Mouse (Mus musculus) megakaryocyte, adult 5-6 weeks (primary cell): ENCODE data around the gene Iqca. TPM values are rescaled to one million over a fixed set of nuclear protein-coding genes. Genes with fewer than 3 reads are reported as not detected.

ENCODE experiments used
- total RNA-seq, 2 experiments: library from RNA; stranded (forward) in 1 of 2; stranded (reverse) in 1 of 2; fragments of 153-499, 151-499 nt in 1 of 2; fragments of 221-1000, 200-1000 nt in 1 of 2; gene quantifications; 2 replicates each; pipeline versions ENCODE4 v1.2.3 to v1.2.4; 2015 to 2017

The Iqca gene
- total RNA-seq, 2 experiments from 2014 or later = not detected

Other genes starting within 250 kb of the Iqca start
- gene Gbx2, start 222.2 kb downstream of the Iqca start, total RNA-seq (2015) = not detected in 2 replicates
- not detected in 2 replicates for gene Gbx2, start 222.2 kb downstream of the Iqca start, total RNA-seq (2017)
- gene Asb18, start 138.7 kb downstream of the Iqca start, total RNA-seq (2015) = not detected in 2 replicates
- gene Asb18, start 138.7 kb downstream of the Iqca start, total RNA-seq (2017) = not detected in 2 replicates
- gene Ackr3, start 50.6 kb upstream of the Iqca start, total RNA-seq (2015) = not detected in 2 replicates
- gene Ackr3, start 50.6 kb upstream of the Iqca start, total RNA-seq (2017) = not detected in 2 replicates